Mouse (Mus musculus): ENCODE data around the gene Jak3. TPM values are rescaled to one million over a fixed set of nuclear protein-coding genes. Genes with fewer than 3 reads are reported as not detected.
"Not testable (repeated sequence)": the region's sequence is repeated elsewhere in the genome, so short reads cannot be mapped to it uniquely, and the experiment has no call there.

Jak3 gene
- polyA plus RNA-seq, 1 experiment from 2014 or later: 5.2 TPM

- peaks cover 56% of the 10 kb centered on the region for H3K27me3 ChIP-seq (ENCODE audit: control insufficient read depth, insufficient read depth, low read length)
- not testable (repeated sequence) for H3K9me3 ChIP-seq (ENCODE audit: control insufficient read depth, low read length); H3K27ac ChIP-seq (ENCODE audit: low read depth, low read length); H3K4me3 ChIP-seq (ENCODE audit: low read length); ATAC-seq (ENCODE audit: low FRiP score, low TSS enrichment); H3K36me3 ChIP-seq (ENCODE audit: control insufficient read depth, insufficient read depth, low read length); H3K4me2 ChIP-seq (replicated peaks; ENCODE audit: low read depth, low read length); H3K4me1 ChIP-seq (ENCODE audit: control insufficient read depth, insufficient read depth, low read length); H3K9ac ChIP-seq (ENCODE audit: low read depth, low read length)
Observed at GRCm38 (mm10) chr8:71703400-71703799, 27.3 kb downstream of the Jak3 start.

- 50% methylated on average over 8 of the region's 8 CpGs for WGBS
- no peak overlapping the region for H3K4me2 ChIP-seq (replicated peaks; ENCODE audit: low read depth, low read length)
- H3K4me1 ChIP-seq (ENCODE audit: control insufficient read depth, insufficient read depth, low read length): no peaks in the 10 kb centered on the region
- H3K9ac ChIP-seq (ENCODE audit: low read depth, low read length): no peak overlapping the region
- no peaks in the 10 kb centered on the region for H3K36me3 ChIP-seq (ENCODE audit: control insufficient read depth, insufficient read depth, low read length)
- H3K27me3 ChIP-seq (ENCODE audit: control insufficient read depth, insufficient read depth, low read length): peaks cover 30% of the 10 kb centered on the region
- H3K4me3 ChIP-seq (ENCODE audit: low read length): no peak overlapping the region
- no peaks in the 10 kb centered on the region for H3K9me3 ChIP-seq (ENCODE audit: control insufficient read depth, low read length)
- no peak for ATAC-seq (ENCODE audit: low FRiP score, low TSS enrichment)
- no peak overlapping the region for H3K27ac ChIP-seq (ENCODE audit: low read depth, low read length)
Observed at GRCm38 (mm10) chr8:71707874-71708273, 31.8 kb downstream of the Jak3 start.

GRCm38 (mm10) chr8:71709134-71709799, 33.2 kb downstream of the Jak3 start:
- Histone ChIP-seq H3K36me3 (ENCODE audit: control insufficient read depth, insufficient read depth, low read length) (no peaks in the 10 kb centered on the region), H3K27ac (ENCODE audit: low read depth, low read length) (no peak overlapping the region), H3K9ac (ENCODE audit: low read depth, low read length) (no peak overlapping the region), H3K9me3 (ENCODE audit: control insufficient read depth, low read length) (no peaks in the 10 kb centered on the region), H3K4me3 (ENCODE audit: low read length) (peak overlapping the region; percentile 13; the same call in 1 of the 2 replicates), H3K27me3 (ENCODE audit: control insufficient read depth, insufficient read depth, low read length) (peaks cover 25% of the 10 kb centered on the region), H3K4me1 (ENCODE audit: control insufficient read depth, insufficient read depth, low read length) (no peaks in the 10 kb centered on the region), H3K4me2 (replicated peaks; ENCODE audit: low read depth, low read length) (peak overlapping the region; percentile 31; the same call in 1 of the 2 replicates)
- ATAC-seq (ENCODE audit: low FRiP score, low TSS enrichment): peak; percentile 40; the same call in 1 of the 2 replicates
- 36% methylated on average over 25 of the region's 25 CpGs for WGBS

- H3K27me3 ChIP-seq (ENCODE audit: control insufficient read depth, insufficient read depth, low read length): peaks cover 21% of the 10 kb centered on the region
- 19% methylated on average over 25 of the region's 25 CpGs for WGBS
Observed at GRCm38 (mm10) chr8:71709800-71710446, 33.8 kb downstream of the Jak3 start.

GRCm38 (mm10) chr8:71711574-71711973, 35.5 kb downstream of the Jak3 start:
- Histone ChIP-seq H3K27me3 (ENCODE audit: control insufficient read depth, insufficient read depth, low read length) (peaks cover 21% of the 10 kb centered on the region), H3K36me3 (ENCODE audit: control insufficient read depth, insufficient read depth, low read length) (no peaks in the 10 kb centered on the region), H3K4me2 (replicated peaks; ENCODE audit: low read depth, low read length) (no peak overlapping the region), H3K4me1 (ENCODE audit: control insufficient read depth, insufficient read depth, low read length) (no peaks in the 10 kb centered on the region), H3K9me3 (ENCODE audit: control insufficient read depth, low read length) (no peaks in the 10 kb centered on the region), H3K9ac (ENCODE audit: low read depth, low read length) (no peak overlapping the region), H3K4me3 (ENCODE audit: low read length) (no peak overlapping the region), H3K27ac (ENCODE audit: low read depth, low read length) (no peak overlapping the region)
- ATAC-seq (ENCODE audit: low FRiP score, low TSS enrichment): no peak
- WGBS: 88% methylated on average over 2 of the region's 2 CpGs

More at GRCm38 (mm10) chr8:71709800-71710446, 33.8 kb downstream of the Jak3 start:
- ATAC-seq (ENCODE audit: low FRiP score, low TSS enrichment): peak; percentile 63
- Histone ChIP-seq H3K4me1 (ENCODE audit: control insufficient read depth, insufficient read depth, low read length) (no peaks in the 10 kb centered on the region), H3K9me3 (ENCODE audit: control insufficient read depth, low read length) (no peaks in the 10 kb centered on the region), H3K4me2 (replicated peaks; ENCODE audit: low read depth, low read length) (peak overlapping the region; percentile 31), H3K36me3 (ENCODE audit: control insufficient read depth, insufficient read depth, low read length) (no peaks in the 10 kb centered on the region), H3K4me3 (ENCODE audit: low read length) (peak overlapping the region; percentile 13; the same call in 1 of the 2 replicates), H3K9ac (ENCODE audit: low read depth, low read length) (no peak overlapping the region), H3K27ac (ENCODE audit: low read depth, low read length) (no peak overlapping the region)

GRCm38 (mm10) chr8:71715531-71715930, 39.4 kb downstream of the Jak3 start:
- WGBS: 41% methylated on average over 8 of the region's 8 CpGs
- no peaks in the 10 kb centered on the region for H3K9me3 ChIP-seq (ENCODE audit: control insufficient read depth, low read length)
- no peak overlapping the region for H3K4me2 ChIP-seq (replicated peaks; ENCODE audit: low read depth, low read length)
- H3K27me3 ChIP-seq (ENCODE audit: control insufficient read depth, insufficient read depth, low read length): no peaks in the 10 kb centered on the region
- H3K4me3 ChIP-seq (ENCODE audit: low read length): no peak overlapping the region
- H3K9ac ChIP-seq (ENCODE audit: low read depth, low read length): no peak overlapping the region
- no peaks in the 10 kb centered on the region for H3K4me1 ChIP-seq (ENCODE audit: control insufficient read depth, insufficient read depth, low read length)
- H3K36me3 ChIP-seq (ENCODE audit: control insufficient read depth, insufficient read depth, low read length): no peaks in the 10 kb centered on the region
- H3K27ac ChIP-seq (ENCODE audit: low read depth, low read length): no peak overlapping the region
- no peak for ATAC-seq (ENCODE audit: low FRiP score, low TSS enrichment)

GRCm38 (mm10) chr8:71716561-71717053, 40.5 kb downstream of the Jak3 start:
- H3K36me3 ChIP-seq (ENCODE audit: control insufficient read depth, insufficient read depth, low read length): no peaks in the 10 kb centered on the region
- H3K4me2 ChIP-seq (replicated peaks; ENCODE audit: low read depth, low read length): no peak overlapping the region
- H3K4me1 ChIP-seq (ENCODE audit: control insufficient read depth, insufficient read depth, low read length): no peaks in the 10 kb centered on the region
- no peaks in the 10 kb centered on the region for H3K27me3 ChIP-seq (ENCODE audit: control insufficient read depth, insufficient read depth, low read length)
- no peak for ATAC-seq (ENCODE audit: low FRiP score, low TSS enrichment)
- no peaks in the 10 kb centered on the region for H3K9me3 ChIP-seq (ENCODE audit: control insufficient read depth, low read length)
- H3K4me3 ChIP-seq (ENCODE audit: low read length): no peak overlapping the region
- 86% methylated on average over 13 of the region's 13 CpGs for WGBS
- no peak overlapping the region for H3K9ac ChIP-seq (ENCODE audit: low read depth, low read length)
- no peak overlapping the region for H3K27ac ChIP-seq (ENCODE audit: low read depth, low read length)

- H3K27me3 ChIP-seq (ENCODE audit: control insufficient read depth, insufficient read depth, low read length): no peaks in the 10 kb centered on the region; the same call in 1 of the 2 replicates
- no peak overlapping the region for H3K9ac ChIP-seq (ENCODE audit: low read depth, low read length)
- no peaks in the 10 kb centered on the region for H3K9me3 ChIP-seq (ENCODE audit: control insufficient read depth, low read length)
- H3K36me3 ChIP-seq (ENCODE audit: control insufficient read depth, insufficient read depth, low read length): no peaks in the 10 kb centered on the region
- WGBS: 89% methylated on average over 12 of the region's 12 CpGs
- no peaks in the 10 kb centered on the region for H3K4me1 ChIP-seq (ENCODE audit: control insufficient read depth, insufficient read depth, low read length)
- no peak for ATAC-seq (ENCODE audit: low FRiP score, low TSS enrichment)
- no peak overlapping the region for H3K4me3 ChIP-seq (ENCODE audit: low read length)
- no peak overlapping the region for H3K4me2 ChIP-seq (replicated peaks; ENCODE audit: low read depth, low read length)
- no peak overlapping the region for H3K27ac ChIP-seq (ENCODE audit: low read depth, low read length)
Observed at GRCm38 (mm10) chr8:71717096-71717495, 41.0 kb downstream of the Jak3 start.

- WGBS: 43% methylated on average over 3 of the region's 3 CpGs
- ATAC-seq (ENCODE audit: low FRiP score, low TSS enrichment): no peak
- H3K4me1 ChIP-seq (ENCODE audit: control insufficient read depth, insufficient read depth, low read length): no peaks in the 10 kb centered on the region
- no peak overlapping the region for H3K9ac ChIP-seq (ENCODE audit: low read depth, low read length)
- no peaks in the 10 kb centered on the region for H3K36me3 ChIP-seq (ENCODE audit: control insufficient read depth, insufficient read depth, low read length)
- no peak overlapping the region for H3K4me3 ChIP-seq (ENCODE audit: low read length)
- no peaks in the 10 kb centered on the region for H3K9me3 ChIP-seq (ENCODE audit: control insufficient read depth, low read length)
- H3K27me3 ChIP-seq (ENCODE audit: control insufficient read depth, insufficient read depth, low read length): no peaks in the 10 kb centered on the region; the same call in 1 of the 2 replicates
- no peak overlapping the region for H3K27ac ChIP-seq (ENCODE audit: low read depth, low read length)
- no peak overlapping the region for H3K4me2 ChIP-seq (replicated peaks; ENCODE audit: low read depth, low read length)
Observed at GRCm38 (mm10) chr8:71718252-71718651, 42.2 kb downstream of the Jak3 start.

Measured in kidney, embryonic 14.5 days (tissue).